Mouse (Mus musculus) hindbrain, postnatal 0 days (tissue): Measurements from ENCODE around the gene Il1rapl1. TPM values are rescaled to one million over a fixed set of nuclear protein-coding genes. Genes with fewer than 3 reads are reported as not detected.
"Not testable (repeated sequence)": the region's sequence is repeated elsewhere in the genome, so short reads cannot be mapped to it uniquely, and the experiment has no call there.

Source experiments
- ATAC-seq: fragments of 200-750 bp; cut with Nextera tagmentation; 2 replicates; pipeline ENCODE4 v1.8.0; 2017; ENCODE audit warnings: mild to moderate bottlenecking, moderate TSS enrichment, moderate library complexity
- DNase-seq: peaks from one replicate; pipeline ENCODE4 v3.0.0-alpha.2; 2015; ENCODE audit warnings: low spot score
- H3K27ac ChIP-seq: fragments of 300-500 bp; sonication (generic); 2 replicates; pipeline ENCODE4 v1.5.1; 2014; ENCODE audit warnings: mild to moderate bottlenecking
- H3K27me3 ChIP-seq: fragments of 300-500 bp; sonication (generic); 2 replicates; pipeline ENCODE4 v1.6.1; 2014; ENCODE audit warnings: low read length, mixed read lengths; ENCODE audit not compliant: insufficient read depth
- H3K36me3 ChIP-seq: fragments of 300-500 bp; sonication (generic); 2 replicates; pipeline ENCODE4 v1.6.1; 2014; ENCODE audit warnings: low read length, mixed read lengths; ENCODE audit not compliant: insufficient read depth
- H3K4me1 ChIP-seq: fragments of 300-500 bp; sonication (generic); 2 replicates; pipeline ENCODE4 v1.6.1; 2014; ENCODE audit warnings: antibody characterized with exemption, low read length, mixed read lengths; ENCODE audit not compliant: insufficient read depth
- H3K4me2 ChIP-seq: fragments of 300-500 bp; sonication (generic); 2 replicates; pipeline ENCODE4 v1.6.1; 2014; ENCODE audit warnings: low read depth, mild to moderate bottlenecking, low read length, moderate library complexity, mixed read lengths
- H3K4me3 ChIP-seq: fragments of 300-500 bp; sonication (generic); 2 replicates; pipeline ENCODE4 v1.5.1; 2014; ENCODE audit warnings: low read length
- H3K9ac ChIP-seq: fragments of 300-500 bp; sonication (generic); replicated peaks from 2 replicates; pipeline ENCODE4 v1.6.1; 2014; ENCODE audit warnings: mild to moderate bottlenecking, low read length, moderate library complexity, mixed read lengths
- H3K9me3 ChIP-seq: fragments of 300-500 bp; sonication (generic); 2 replicates; pipeline ENCODE4 v1.6.1; 2016; ENCODE audit warnings: low read length, mixed read lengths
- CTCF ChIP-seq: IDR thresholded peaks from 2 replicates; pipeline ENCODE4 v1.5.1; 2016; ENCODE audit warnings: antibody characterized with exemption, control low read depth, low read depth
- WGBS: fragments of 180-500 bp; shearing (Covaris S2); extraction: QIAGEN DNeasy Blood & Tissue Kit; methylation state at CpG from one replicate; pipeline ENCODE4 v1.1.7; 2014; 5-methylcytosine and 5-hydroxymethylcytosine counted together
- polyA plus RNA-seq: library from polyadenylated mRNA; unstranded; fragments of >200 nt; fragmentation: Nextera tagmentation; extraction: Ambion mirVana; gene quantifications from 2 replicates; pipeline ENCODE4 v1.2.1, GENCODE M21; 2015
- total RNA-seq: library from RNA; depleted of rRNA; stranded (reverse); fragments of >200 nt; gene quantifications from 2 replicates; pipeline ENCODE4 v1.2.3, GENCODE M21; 2014

The Il1rapl1 gene
- total and polyA plus RNA-seq, 2 experiments from 2014 or later: 3.1 to 3.6 TPM

DNA sequence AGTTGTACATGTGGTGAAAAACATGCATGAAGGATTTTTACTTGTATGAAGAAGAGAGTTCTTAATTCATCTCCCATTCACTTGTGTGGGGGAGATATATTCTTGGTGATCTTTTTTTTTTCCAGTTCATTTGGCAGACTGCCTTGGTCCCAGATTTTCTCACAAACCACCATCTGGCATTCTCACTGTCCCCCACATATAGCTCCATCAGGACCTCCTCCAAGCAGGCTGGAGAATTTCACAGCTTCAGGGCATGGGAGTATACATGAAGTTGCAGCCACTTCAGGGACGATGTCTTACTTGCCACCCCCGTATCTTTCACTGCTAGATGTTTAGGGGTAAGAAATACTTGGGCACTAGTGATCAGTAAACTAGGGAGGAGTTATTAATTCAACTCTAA, 404.9 kb downstream of the Il1rapl1 start:
- TF ChIP-seq CTCF: no peak
- no peak overlapping the region for H3K4me2 ChIP-seq
- no peak overlapping the region for H3K27ac ChIP-seq
- DNase-seq: peak; percentile 49
- no peak overlapping the region for H3K4me3 ChIP-seq
- H3K4me1 ChIP-seq: no peaks in the 10 kb centered on the region
- no peaks in the 10 kb centered on the region for H3K27me3 ChIP-seq
- H3K36me3 ChIP-seq: no peaks in the 10 kb centered on the region
- no peak overlapping the region for H3K9ac ChIP-seq
- no peak for ATAC-seq
- 38% methylated on average over 2 of the region's 2 CpGs for WGBS
- no peaks in the 10 kb centered on the region for H3K9me3 ChIP-seq

DNA sequence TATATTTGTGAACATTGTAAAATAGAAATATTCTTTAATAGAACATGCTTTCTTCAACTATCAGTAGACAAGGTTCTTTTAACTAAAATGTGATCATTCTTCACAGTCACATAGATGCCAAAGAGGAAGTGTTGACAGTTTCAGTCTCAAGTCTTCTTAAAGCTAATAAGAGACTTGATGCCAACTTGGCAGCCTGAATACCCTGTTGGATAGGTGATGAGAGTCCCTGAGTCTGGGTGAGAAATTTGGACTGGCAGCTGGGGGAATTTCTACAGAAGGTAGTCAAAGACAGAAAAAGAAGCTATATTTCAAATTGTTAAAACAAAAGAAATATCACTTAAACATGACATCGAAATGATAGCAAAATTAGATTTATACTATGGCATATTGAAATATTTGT, 451.6 kb downstream of the Il1rapl1 start:
- no peaks in the 10 kb centered on the region for H3K4me1 ChIP-seq
- ATAC-seq (no peak), DNase-seq (peak; percentile 12)
- H3K9me3 ChIP-seq: no peaks in the 10 kb centered on the region
- H3K27ac ChIP-seq: no peak overlapping the region
- H3K4me2 ChIP-seq: no peak overlapping the region
- no peak overlapping the region for H3K4me3 ChIP-seq
- H3K27me3 ChIP-seq: no peaks in the 10 kb centered on the region
- WGBS: 82% methylated on average over 1 of the region's 1 CpGs
- H3K9ac ChIP-seq: no peak overlapping the region
- no peak for TF ChIP-seq CTCF
- H3K36me3 ChIP-seq: no peaks in the 10 kb centered on the region

DNA sequence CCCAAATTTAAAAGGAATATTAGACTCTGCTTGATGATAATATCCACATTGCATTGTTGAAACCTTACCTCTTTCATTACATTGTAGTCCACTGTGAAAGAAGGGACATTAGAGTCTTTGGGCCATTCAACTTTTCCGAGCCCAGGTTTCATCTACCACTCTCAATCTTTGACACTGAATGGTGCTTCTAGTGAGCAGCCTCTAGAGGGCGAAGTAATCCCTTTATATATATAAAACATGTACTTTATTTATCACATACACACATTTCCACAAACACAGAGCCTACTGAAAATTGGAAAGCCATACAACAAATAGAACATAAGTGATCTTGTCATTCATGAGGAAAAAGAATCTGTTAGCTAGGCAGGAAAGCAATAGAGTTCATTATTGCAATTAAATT, 459.8 kb downstream of the Il1rapl1 start:
- H3K27me3 ChIP-seq: no peaks in the 10 kb centered on the region
- no peak overlapping the region for H3K27ac ChIP-seq
- no peak overlapping the region for H3K4me2 ChIP-seq
- H3K4me3 ChIP-seq: no peak overlapping the region
- H3K4me1 ChIP-seq: no peaks in the 10 kb centered on the region
- no peaks in the 10 kb centered on the region for H3K9me3 ChIP-seq
- peak; percentile 13 for DNase-seq
- no peak overlapping the region for H3K9ac ChIP-seq
- WGBS: 30% methylated on average over 2 of the region's 2 CpGs
- H3K36me3 ChIP-seq: no peaks in the 10 kb centered on the region
- no peak for ATAC-seq
- peak; percentile 44 for TF ChIP-seq CTCF

DNA sequence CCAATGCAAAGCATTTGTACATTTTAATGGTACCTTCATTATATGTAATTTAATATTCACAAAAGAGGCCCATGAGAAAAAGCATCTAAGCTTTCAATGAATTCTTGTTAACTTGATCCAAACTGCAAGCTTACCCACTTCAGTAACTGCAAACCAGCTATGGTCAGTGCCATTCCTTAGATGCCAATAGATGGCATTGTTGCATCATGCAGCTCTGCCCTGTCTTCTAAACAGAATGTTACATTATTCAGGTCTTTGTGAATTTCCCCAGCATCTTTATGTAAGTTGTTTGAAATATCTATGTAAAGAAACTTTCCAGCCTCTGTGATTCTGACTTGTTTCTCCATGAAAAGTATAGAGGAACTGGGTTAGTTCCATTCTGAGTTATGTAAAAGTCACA, 514.5 kb downstream of the Il1rapl1 start:
- peak; percentile 54 for TF ChIP-seq CTCF
- H3K4me1 ChIP-seq: no peaks in the 10 kb centered on the region
- no peaks in the 10 kb centered on the region for H3K27me3 ChIP-seq
- no peak overlapping the region for H3K9ac ChIP-seq
- no peak overlapping the region for H3K4me3 ChIP-seq
- H3K36me3 ChIP-seq: no peaks in the 10 kb centered on the region
- DNase-seq (peak; percentile 38), ATAC-seq (no peak)
- no peak overlapping the region for H3K27ac ChIP-seq
- H3K4me2 ChIP-seq: no peak overlapping the region
- H3K9me3 ChIP-seq: no peaks in the 10 kb centered on the region

DNA sequence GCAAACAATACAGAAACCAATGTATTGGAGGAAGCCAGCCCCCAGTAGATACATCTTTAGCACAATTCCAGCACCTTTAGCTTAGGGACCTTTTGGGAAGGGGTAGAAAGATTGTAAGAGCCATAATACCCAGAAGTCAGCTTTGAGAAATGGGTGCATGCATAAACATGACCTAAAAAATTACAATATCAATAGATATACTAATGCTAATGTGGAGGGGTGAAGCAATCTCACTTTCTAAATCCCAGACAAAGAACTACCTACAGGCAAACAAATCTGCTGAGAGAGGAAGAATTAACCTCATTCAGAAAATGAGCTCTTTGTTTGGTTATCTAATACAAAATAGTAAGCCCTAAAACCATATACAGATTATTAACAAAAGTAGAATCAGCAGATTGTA, 607.4 kb downstream of the Il1rapl1 start:
- ATAC-seq: no peak
- Histone ChIP-seq H3K27me3 (no peaks in the 10 kb centered on the region), H3K27ac (no peak overlapping the region), H3K9me3 (no peaks in the 10 kb centered on the region), H3K4me3 (no peak overlapping the region), H3K36me3 (no peaks in the 10 kb centered on the region), H3K4me2 (no peak overlapping the region), H3K4me1 (no peaks in the 10 kb centered on the region), H3K9ac (no peak overlapping the region)
- no peak for TF ChIP-seq CTCF
- DNase-seq: no peak

DNA sequence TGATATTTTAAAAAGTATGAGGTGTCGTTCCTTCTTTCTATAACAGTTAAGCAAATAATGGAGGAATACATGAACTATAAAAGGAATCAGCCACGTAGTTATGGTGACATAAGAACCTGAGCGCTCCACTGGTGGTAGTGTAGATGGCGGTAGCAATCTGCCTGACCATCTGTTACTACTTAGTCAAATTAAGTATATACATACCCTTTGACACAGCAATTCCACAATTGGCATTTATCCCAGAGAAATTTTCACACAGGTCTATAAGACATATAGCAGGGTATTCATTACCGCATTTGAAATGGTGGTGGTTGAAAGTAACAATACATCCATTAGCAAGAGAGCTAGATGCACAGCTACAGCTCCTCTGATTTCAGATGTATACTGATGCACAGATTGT, 612.8 kb downstream of the Il1rapl1 start:
- 66% methylated on average over 5 of the region's 5 CpGs for WGBS
- no peaks in the 10 kb centered on the region for H3K9me3 ChIP-seq
- DNase-seq (peak; percentile 43), ATAC-seq (no peak)
- H3K4me2 ChIP-seq: no peak overlapping the region
- H3K9ac ChIP-seq: no peak overlapping the region
- H3K27me3 ChIP-seq: no peaks in the 10 kb centered on the region
- no peak overlapping the region for H3K27ac ChIP-seq
- no peaks in the 10 kb centered on the region for H3K4me1 ChIP-seq
- no peak overlapping the region for H3K4me3 ChIP-seq
- no peak for TF ChIP-seq CTCF
- no peaks in the 10 kb centered on the region for H3K36me3 ChIP-seq

DNA sequence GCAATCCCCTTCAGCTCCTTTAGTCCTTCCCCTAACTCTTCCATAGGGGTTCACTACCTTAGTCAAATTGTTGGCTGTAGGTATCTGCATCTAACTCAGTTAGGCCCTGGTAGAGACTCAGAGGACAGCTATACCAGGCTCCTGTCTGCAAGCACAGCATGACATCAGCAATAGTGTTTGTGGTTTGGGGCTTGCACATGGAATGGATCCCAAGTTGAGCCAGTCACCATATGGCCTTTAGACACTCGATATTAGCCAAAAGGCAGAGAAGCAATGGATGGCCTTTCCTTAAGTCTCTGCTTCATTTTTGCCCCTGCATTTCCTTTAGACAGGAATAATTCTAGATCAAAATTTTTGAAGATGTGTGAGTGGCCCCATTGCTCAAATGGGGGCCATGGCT, 632.0 kb downstream of the Il1rapl1 start:
- Histone ChIP-seq H3K36me3 (no peaks in the 10 kb centered on the region), H3K4me2 (no peak overlapping the region)

DNA sequence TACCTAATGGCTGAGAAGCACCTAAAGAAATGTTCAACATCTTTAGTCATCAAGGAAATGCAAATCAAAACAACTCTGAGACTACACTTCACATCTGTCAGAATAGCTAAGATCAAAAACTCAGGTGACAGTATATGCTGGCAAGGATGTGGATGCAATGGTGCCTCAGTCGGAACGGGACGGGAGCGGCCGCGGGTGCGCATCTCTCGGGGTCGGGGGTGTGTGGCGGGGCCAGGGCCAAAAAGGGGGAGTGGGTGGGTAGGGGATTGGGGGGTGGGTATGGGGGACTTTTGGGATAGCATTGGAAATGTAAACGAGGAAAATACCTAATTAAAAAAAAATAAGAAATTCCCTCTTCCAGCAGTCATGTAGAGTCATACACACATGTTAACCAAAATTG, 877.3 kb downstream of the Il1rapl1 start:
- H3K9ac ChIP-seq, H3K4me2 ChIP-seq, H3K9me3 ChIP-seq, H3K27me3 ChIP-seq, H3K4me1 ChIP-seq, H3K4me3 ChIP-seq, ATAC-seq, H3K36me3 ChIP-seq, H3K27ac ChIP-seq: not testable (repeated sequence)
- DNase-seq: peak; percentile 76
- WGBS: 81% methylated on average over 11 of the region's 11 CpGs

More for the DNA sequence above, 632.0 kb downstream of the Il1rapl1 start:
- Histone ChIP-seq H3K9me3 (no peaks in the 10 kb centered on the region), H3K27me3 (no peaks in the 10 kb centered on the region), H3K9ac (no peak overlapping the region), H3K4me3 (no peak overlapping the region), H3K27ac (no peak overlapping the region), H3K4me1 (no peaks in the 10 kb centered on the region)
- no peak for TF ChIP-seq CTCF
- ATAC-seq: no peak
- WGBS: 82% methylated on average over 1 of the region's 1 CpGs
- no peak for DNase-seq
